9 mouse cellular contexts compared by ENCODE assay signal in the genomic region with DNA sequence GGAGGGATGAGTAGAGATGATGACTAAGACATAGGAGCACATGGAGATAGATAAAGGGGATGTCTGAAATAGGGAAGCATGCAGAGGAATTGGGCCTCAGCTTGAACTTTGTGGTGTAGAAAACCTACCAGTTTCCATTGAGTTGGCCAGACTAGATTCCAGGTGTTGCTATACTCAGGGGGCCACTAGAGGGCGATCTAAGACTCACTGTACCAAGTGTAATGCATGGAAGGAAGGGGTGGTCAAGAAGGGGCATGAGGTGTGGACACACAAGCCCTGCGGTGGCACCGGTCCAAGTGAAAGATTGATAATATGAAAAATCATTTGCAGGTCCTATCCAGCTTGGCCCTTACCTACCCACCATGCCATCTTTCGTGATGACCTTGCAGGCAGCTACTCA. TPM values are rescaled to one million over a fixed set of nuclear protein-coding genes. Genes with fewer than 3 reads are reported as not detected.
DNase-seq lines count a peak whose midpoint lies in the region; ATAC-seq and TF ChIP-seq lines count a peak whose summit lies in the region.
"Had no signal": no experiment of that assay in that cellular context is flagged by ENCODE, and none has a peak within 500 bp of the region (broad histone marks: within the 10 kb centered on the region; RNA-seq: fewer than 3 reads in every experiment).

No protein-coding gene starts in this region.

- H3K4me1 ChIP-seq in heart, embryonic 12.5 days (replicated peaks), result peaks cover 21% of the 10 kb centered on the region
- peaks cover 9% of the 10 kb centered on the region for H3K4me1 ChIP-seq in thymus, adult 2 months (replicated peaks; ENCODE audit: control insufficient read depth, insufficient read depth, low read length)

- no peaks in the 10 kb centered on the region for H3K9me3 ChIP-seq in heart, embryonic 12.5 days (replicated peaks)
- H3K9me3 ChIP-seq: megakaryocyte, embryonic 14.5 days had no signal

- no peak overlapping the region for H3K4me2 ChIP-seq in heart, embryonic 12.5 days

- intact Hi-C loops in heart, postnatal 25 days (cut with DNase I), result no loop called here
- intact Hi-C loops in left cerebral cortex, postnatal 25 days (cut with DNase I), result loop anchor here (5.0 kb wide), 1 partner anchor 47 kb away; a partner anchor contains a TSS

- H3K4me3 ChIP-seq in heart, embryonic 12.5 days, result no peak overlapping the region
- H3K4me3 ChIP-seq in thymus, adult 2 months (ENCODE audit: control insufficient read depth, insufficient read depth, low read length), result no peak overlapping the region
- H3K4me3 ChIP-seq: megakaryocyte, embryonic 14.5 days had no signal

- peak; percentile 49; the same call in 1 of the 2 replicates for TF ChIP-seq CTCF in thymus, adult 2 months (IDR thresholded peaks at IDR 0.05; ENCODE audit: borderline replicate concordance, control insufficient read depth, extremely low read depth, insufficient read depth, low read length, poor library complexity)

- TF ChIP-seq POLR2A in thymus, adult 2 months (IDR thresholded peaks at IDR 0.05; ENCODE audit: control insufficient read depth, extremely low read depth, insufficient read depth, low read length, poor library complexity), result no peak

- H3K27ac ChIP-seq in heart, embryonic 12.5 days (ENCODE audit: poor library complexity, severe bottlenecking), result no peak overlapping the region
- no peak overlapping the region for H3K27ac ChIP-seq in thymus, adult 2 months (ENCODE audit: control insufficient read depth, insufficient read depth, low read length)

- H3K36me3 ChIP-seq in heart, embryonic 12.5 days, result peaks cover 41% of the 10 kb centered on the region
- peaks cover 11% of the 10 kb centered on the region for H3K36me3 ChIP-seq in thymus, adult 2 months (ENCODE audit: control insufficient read depth, insufficient read depth, low read length)

- peak; percentile 60 to 88 for DNase-seq in heart, adult 18-20 months
- peak; percentile 73 for DNase-seq in R1 (ENCODE audit: low read depth, low spot score)
- peak; percentile 25 for DNase-seq in heart, postnatal 25 days (ENCODE audit: low spot score)
- peak; percentile 73 to 82 for DNase-seq in left cerebral cortex, postnatal 25 days (ENCODE audit: low spot score in 2 of 2)
- DNase-seq in thymus, adult 2 months, result peak; percentile 74

- H3K9ac ChIP-seq in heart, embryonic 12.5 days, result no peak overlapping the region

- no peaks in the 10 kb centered on the region for H3K27me3 ChIP-seq in heart, embryonic 12.5 days (replicated peaks)
- H3K27me3 ChIP-seq in thymus, adult 2 months (ENCODE audit: control insufficient read depth, insufficient read depth, low read length), result no peaks in the 10 kb centered on the region
- H3K27me3 ChIP-seq: megakaryocyte, embryonic 14.5 days had no signal

- 50% methylated on average over 4 of the region's 4 CpGs for WGBS in heart, embryonic 12.5 days
- 62% methylated on average over 4 of the region's 4 CpGs for WGBS in thymus, adult 2 months

- no peak for ATAC-seq in heart, embryonic 12.5 days (ENCODE audit: insufficient number of reproducible peaks, low FRiP score)
- peak; percentile 62 for ATAC-seq in common myeloid progenitor, adult 5-6 weeks (replicated peaks; ENCODE audit: low read depth, poor library complexity, severe bottlenecking)
- ATAC-seq in neutrophil, adult 5-6 weeks (ENCODE audit: extremely low read depth, insufficient number of reproducible peaks, low FRiP score, poor library complexity, severe bottlenecking), result peak; percentile 33; the same call in 1 of the 2 replicates

RNA-seq across cellular contexts. Expression of a gene that starts 3.2 kb away (rescaled TPM):
- total RNA-seq in heart, adult 18-20 months (2021), result 10 to 100 TPM in 1 of 2 experiments, 1 to 10 TPM in 1; 8.8 to 11.5 TPM
- 35.4 and 36.5 TPM in 2 replicates for polyA plus RNA-seq in heart, embryonic 12.5 days (2016; fragmentation: Nextera tagmentation; extraction: Ambion mirVana)
- 24.0 and 28.2 TPM in 2 replicates for total RNA-seq in common myeloid progenitor, adult 5-6 weeks (2017)
- 10 to 100 TPM; 12.0 to 12.2 TPM for total RNA-seq in heart, postnatal 25 days (2021)
- 10 to 100 TPM; 27.6 to 32.4 TPM for total RNA-seq in left cerebral cortex, postnatal 25 days (2021)
- total RNA-seq in neutrophil, adult 5-6 weeks (2017), result 9.3 and 11.3 TPM in 2 replicates
- 96.3 and 103 TPM in 2 replicates for polyA plus RNA-seq in thymus, adult 2 months (2012; rRNA removed)

RNA-seq across cellular contexts. Expression of a gene that starts 15.3 kb away (rescaled TPM):
- total RNA-seq in heart, adult 18-20 months (2021), result 1 to 10 TPM; 6.7 to 7.9 TPM
- 10.5 and 11.4 TPM in 2 replicates for polyA plus RNA-seq in heart, embryonic 12.5 days (2016; fragmentation: Nextera tagmentation; extraction: Ambion mirVana)
- 11.2 and 13.3 TPM in 2 replicates for total RNA-seq in common myeloid progenitor, adult 5-6 weeks (2017)
- total RNA-seq in heart, postnatal 25 days (2021), result 1 to 10 TPM; 7.8 to 8.7 TPM
- 10 to 100 TPM; 25.4 to 27.5 TPM for total RNA-seq in left cerebral cortex, postnatal 25 days (2021)
- total RNA-seq in neutrophil, adult 5-6 weeks (2017), result 8.5 and 13.6 TPM in 2 replicates
- 17.4 and 18.2 TPM in 2 replicates for polyA plus RNA-seq in thymus, adult 2 months (2012; rRNA removed)

RNA-seq across cellular contexts. Expression of a gene that starts 28.7 kb away (rescaled TPM):
- 1 to 10 TPM in 1 of 2 experiments, under 1 TPM in 1; 0.35 to 1.4 TPM for total RNA-seq in heart, adult 18-20 months (2021)
- 0.77 and 0.85 TPM in 2 replicates for polyA plus RNA-seq in heart, embryonic 12.5 days (2016; fragmentation: Nextera tagmentation; extraction: Ambion mirVana)
- not detected in 2 replicates for total RNA-seq in common myeloid progenitor, adult 5-6 weeks (2017)
- total RNA-seq in heart, postnatal 25 days (2021), result under 1 TPM; 0.53 to 0.60 TPM
- not detected for total RNA-seq in left cerebral cortex, postnatal 25 days (2021)
- 0.25 TPM in 1 of 2 replicates, not detected in the other for total RNA-seq in neutrophil, adult 5-6 weeks (2017)
- 24.5 and 29.9 TPM in 2 replicates for polyA plus RNA-seq in thymus, adult 2 months (2012; rRNA removed)

RNA-seq across cellular contexts. Expression of a gene that starts 45.3 kb away (rescaled TPM):
- total RNA-seq in heart, adult 18-20 months (2021), result 10 to 100 TPM in 1 of 2 experiments, 1 to 10 TPM in 1; 9.8 to 11.0 TPM
- 22.6 and 22.9 TPM in 2 replicates for polyA plus RNA-seq in heart, embryonic 12.5 days (2016; fragmentation: Nextera tagmentation; extraction: Ambion mirVana)
- 36.8 and 50.1 TPM in 2 replicates for total RNA-seq in common myeloid progenitor, adult 5-6 weeks (2017)
- 10 to 100 TPM in 1 of 2 experiments, 1 to 10 TPM in 1; 9.6 to 10.9 TPM for total RNA-seq in heart, postnatal 25 days (2021)
- total RNA-seq in left cerebral cortex, postnatal 25 days (2021), result 10 to 100 TPM; 24.2 to 29.5 TPM
- 61.8 and 67.5 TPM in 2 replicates for total RNA-seq in neutrophil, adult 5-6 weeks (2017)
- 44.9 and 45.5 TPM in 2 replicates for polyA plus RNA-seq in thymus, adult 2 months (2012; rRNA removed)

RNA-seq across cellular contexts. Expression of a gene that starts 45.3 kb away (rescaled TPM):
- 10 to 100 TPM; 25.3 to 26.5 TPM for total RNA-seq in heart, adult 18-20 months (2021)
- 35.5 and 38.2 TPM in 2 replicates for polyA plus RNA-seq in heart, embryonic 12.5 days (2016; fragmentation: Nextera tagmentation; extraction: Ambion mirVana)
- total RNA-seq in common myeloid progenitor, adult 5-6 weeks (2017), result 44.0 and 51.4 TPM in 2 replicates
- 10 to 100 TPM; 23.1 to 25.8 TPM for total RNA-seq in heart, postnatal 25 days (2021)
- total RNA-seq in left cerebral cortex, postnatal 25 days (2021), result 10 to 100 TPM; 34.4 to 37.6 TPM
- total RNA-seq in neutrophil, adult 5-6 weeks (2017), result 21.4 and 21.5 TPM in 2 replicates
- 34.0 and 36.7 TPM in 2 replicates for polyA plus RNA-seq in thymus, adult 2 months (2012; rRNA removed)

Comparison
In these comparisons a context has a peak if more than half of its experiments do, and no peak if none do; other contexts are left out.
1. DNase-seq: peak in every context shown above with its lines; median percentile 78 in left cerebral cortex, postnatal 25 days; 74 in heart, adult 18-20 months; 74 in thymus, adult 2 months; 73 in R1; 25 in heart, postnatal 25 days.